Mouse (Mus musculus) urinary bladder, adult 2 months (tissue): Measurements from ENCODE around the gene Spryd7. TPM values are rescaled to one million over a fixed set of nuclear protein-coding genes. Genes with fewer than 3 reads are reported as not detected.
A peak's percentile ranks its signal among the peaks of the same experiment; 100 is the strongest.

Source experiments
- DNase-seq: peaks from one replicate; pipeline ENCODE4 v3.0.0; 2022; ENCODE audit warnings: low spot score
- polyA plus RNA-seq: library from polyadenylated mRNA; depleted of rRNA; stranded (reverse); fragments of >200 nt; gene quantifications from 2 replicates; pipeline ENCODE4 v1.2.3, GENCODE M21; 2012; rRNA removed

The Spryd7 gene
- polyA plus RNA-seq, 1 experiment = 18.2 TPM

- no peak for DNase-seq
These were observed 19.9 kb downstream of the Spryd7 start for GRCm38 (mm10) chr14:61536631-61537264.

GRCm38 (mm10) chr14:61535811-61536210 lies 20.9 kb downstream of the Spryd7 start:
- DNase-seq = no peak

- DNase-seq = no peak
These were observed 25.7 kb downstream of the Spryd7 start for GRCm38 (mm10) chr14:61530966-61531365.

GRCm38 (mm10) chr14:61530396-61530795 lies 26.3 kb downstream of the Spryd7 start:
- no peak for DNase-seq

GRCm38 (mm10) chr14:61529533-61529932 lies 27.2 kb downstream of the Spryd7 start:
- no peak for DNase-seq

GRCm38 (mm10) chr14:61526006-61526405 lies 30.7 kb downstream of the Spryd7 start:
- no peak for DNase-seq

- DNase-seq = no peak
These were observed 32.9 kb downstream of the Spryd7 start for GRCm38 (mm10) chr14:61523821-61524220.

GRCm38 (mm10) chr14:61518659-61519480 lies 37.8 kb downstream of the Spryd7 start:
- no peak for DNase-seq

GRCm38 (mm10) chr14:61516471-61517426 lies 39.9 kb downstream of the Spryd7 start:
- DNase-seq = no peak

GRCm38 (mm10) chr14:61511494-61511893 lies 45.2 kb downstream of the Spryd7 start:
- DNase-seq = no peak

- peak; percentile 70 for DNase-seq
These were observed 58.8 kb downstream of the Spryd7 start for GRCm38 (mm10) chr14:61497716-61498490.

- no peak for DNase-seq
These were observed 63.1 kb downstream of the Spryd7 start for GRCm38 (mm10) chr14:61493511-61494135.

Other genes starting within 250 kb of the Spryd7 start
- 2.6 and 2.7 TPM in 2 replicates for gene Arl11, start 247.1 kb downstream of the Spryd7 start, polyA plus RNA-seq
- 10.8 and 10.9 TPM in 2 replicates for gene Ebpl, start 196.4 kb downstream of the Spryd7 start, polyA plus RNA-seq
- 30.4 and 34.3 TPM in 2 replicates for gene Kpna3, start 117.0 kb downstream of the Spryd7 start, polyA plus RNA-seq
- 17.2 and 20.9 TPM in 2 replicates for gene Trim13, start 41.4 kb upstream of the Spryd7 start, polyA plus RNA-seq
- 0.25 TPM in 2 replicates for gene Kcnrg, start 50.6 kb upstream of the Spryd7 start, polyA plus RNA-seq